Mouse (Mus musculus) spleen, adult 12 weeks (tissue): ENCODE results near the gene Fgb.

ENCODE experiments used
- DNase-seq: peaks from one replicate; pipeline ENCODE4 v3.0.0; 2022; ENCODE audit warnings: low spot score

Fgb gene

DNA sequence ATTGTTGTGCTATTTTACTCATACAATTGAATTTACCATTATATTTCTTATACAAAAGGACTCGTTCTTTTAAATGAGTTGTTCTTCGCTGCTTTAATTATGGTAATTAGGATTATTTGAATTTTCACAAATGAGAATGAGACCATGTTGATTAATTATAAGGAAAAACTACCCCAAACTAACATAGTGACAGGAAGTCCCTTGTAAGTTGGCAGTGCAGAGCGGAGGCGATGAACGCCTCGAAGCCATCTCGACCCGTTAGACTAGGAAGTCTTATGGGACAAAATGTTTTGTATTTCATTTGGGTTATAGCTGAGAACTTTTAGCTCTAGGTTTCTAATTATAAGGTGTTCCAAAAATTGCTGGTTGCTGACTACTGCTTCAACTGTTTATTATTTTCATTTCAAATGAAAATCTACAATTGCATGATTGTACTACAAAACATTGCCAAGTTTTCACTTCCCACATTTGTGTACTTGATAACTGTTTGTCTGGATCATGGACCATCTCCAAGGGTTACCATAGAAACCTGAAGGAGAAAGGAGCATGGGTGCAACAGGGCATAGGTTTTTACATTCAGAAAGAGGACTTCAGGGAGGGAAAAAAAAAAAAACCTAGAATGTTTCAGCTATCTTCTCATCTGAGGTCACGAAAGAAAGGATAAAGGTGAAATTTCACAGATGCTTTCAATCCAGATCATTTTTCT, 22.0 kb downstream of the Fgb start:
- no peak for DNase-seq

DNA sequence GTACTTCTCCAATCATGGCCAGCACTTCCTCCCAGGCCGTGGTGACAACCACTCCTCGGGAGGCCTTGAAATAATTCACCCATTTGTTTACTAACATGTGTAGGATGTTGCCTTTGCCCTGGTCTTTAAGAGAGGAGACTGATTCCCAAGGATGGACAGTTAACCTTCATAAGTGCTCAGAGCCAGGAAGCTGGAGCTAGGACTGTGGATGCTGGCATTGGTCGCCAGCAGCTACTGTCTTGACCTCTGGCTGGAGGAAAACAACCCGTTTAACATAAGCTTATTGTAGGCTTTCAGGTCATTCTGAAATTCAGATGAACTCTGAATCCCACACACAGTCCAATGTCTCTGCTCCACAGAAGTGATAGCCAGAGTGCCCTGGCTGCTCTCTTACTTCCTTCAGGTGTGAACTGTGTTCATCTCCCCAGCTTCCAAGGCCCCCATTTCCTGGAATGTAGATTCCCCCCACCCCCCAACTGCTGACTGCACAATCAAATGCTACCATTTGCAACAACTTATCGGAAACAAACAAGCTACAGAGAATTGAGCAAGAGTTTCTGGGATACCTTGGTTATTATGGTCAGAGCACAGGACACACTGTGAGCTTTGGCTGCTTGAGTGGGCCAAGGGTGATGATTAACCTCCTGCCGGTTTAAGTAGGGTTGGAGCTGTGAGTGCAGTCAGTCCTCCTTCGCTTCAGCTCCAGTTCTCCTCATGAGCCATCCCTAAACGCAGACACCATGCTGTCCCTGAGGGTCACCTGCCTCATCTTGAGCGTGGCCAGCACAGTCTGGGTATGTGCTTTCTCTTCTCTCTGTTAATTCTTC, 24.0 kb downstream of the Fgb start, which contains the start of gene Fga:
TSS of gene Fga (plus strand) at position 602 of the 827 bp plus-strand sequence.
- DNase-seq: no peak

DNA sequence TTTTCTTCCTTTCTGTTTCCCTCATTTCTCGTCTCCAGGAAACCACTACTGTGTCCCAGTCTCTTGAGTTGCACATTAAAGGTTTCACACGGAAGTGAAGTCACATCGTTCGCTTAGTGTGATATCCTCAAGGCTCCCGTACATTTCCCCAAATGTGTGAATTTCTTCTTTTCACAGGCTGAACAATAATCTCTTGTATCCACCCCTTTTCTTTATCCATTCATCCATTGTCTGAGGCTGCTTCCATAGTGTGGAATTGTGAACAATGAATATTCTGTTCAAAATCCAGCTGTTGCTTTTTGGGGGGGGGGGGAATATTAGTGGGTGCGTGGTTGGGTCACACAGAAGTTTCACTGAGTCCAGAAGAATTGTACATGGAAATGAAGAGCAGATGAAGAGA, 24.6 kb downstream of the Fgb start:
- DNase-seq: no peak

DNA sequence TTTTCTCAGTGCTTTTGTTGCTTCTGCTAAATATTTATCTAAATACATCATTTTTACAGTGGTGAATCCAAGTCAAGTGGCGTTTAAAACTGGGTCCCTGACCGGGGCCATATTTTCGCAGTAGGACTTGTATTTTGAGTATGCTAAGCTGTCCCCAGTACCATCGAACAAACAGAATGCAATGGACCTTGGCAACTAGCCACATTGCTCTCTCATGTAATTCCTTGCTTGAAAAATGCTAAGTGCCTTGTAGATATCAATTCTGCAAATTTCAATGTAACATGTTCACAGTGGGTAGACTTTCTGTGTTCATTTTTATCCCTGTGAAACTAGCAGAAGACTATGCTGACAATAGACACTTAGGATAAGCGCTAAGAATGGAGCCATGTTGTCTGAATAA, 28.5 kb downstream of the Fgb start:
- no peak for DNase-seq

DNA sequence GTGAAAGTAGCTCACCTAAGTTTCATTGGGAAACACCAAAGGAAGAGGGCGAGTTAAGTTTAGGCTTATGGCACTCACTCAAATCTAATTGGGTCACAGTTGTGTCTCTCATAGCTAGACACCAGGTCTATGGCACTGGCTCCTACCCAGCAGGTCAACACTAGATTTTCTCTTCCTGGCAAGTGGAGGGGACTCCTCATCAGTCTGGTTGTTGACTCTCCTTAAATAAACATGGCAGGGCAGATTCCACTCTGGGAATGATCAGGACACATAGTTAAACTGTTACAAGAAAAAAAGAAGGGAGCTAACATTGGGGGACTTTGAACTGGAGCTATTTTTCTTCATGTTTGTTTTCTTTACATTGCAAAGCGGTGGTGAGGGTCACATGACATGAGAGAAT, 29.3 kb downstream of the Fgb start:
- no peak for DNase-seq

DNA sequence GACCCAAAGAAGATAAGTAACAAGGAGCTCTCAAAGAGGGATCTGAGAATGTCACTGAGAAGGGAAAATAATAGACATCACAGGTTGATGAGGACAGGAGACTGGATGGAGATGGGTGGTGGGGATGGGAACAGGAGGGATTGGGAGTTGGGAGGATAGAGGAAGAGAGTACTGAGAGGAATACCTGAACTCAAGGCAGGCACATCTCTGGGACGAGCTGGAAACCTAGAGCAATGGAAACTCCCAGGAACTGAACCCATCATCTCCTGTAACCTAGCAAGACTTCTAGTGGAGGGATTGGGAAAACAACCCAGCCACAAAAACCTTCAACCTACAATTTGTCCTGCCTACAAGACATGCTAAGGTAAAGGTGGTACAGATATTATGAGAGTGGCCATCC, 33.4 kb downstream of the Fgb start:
- no peak for DNase-seq

DNA sequence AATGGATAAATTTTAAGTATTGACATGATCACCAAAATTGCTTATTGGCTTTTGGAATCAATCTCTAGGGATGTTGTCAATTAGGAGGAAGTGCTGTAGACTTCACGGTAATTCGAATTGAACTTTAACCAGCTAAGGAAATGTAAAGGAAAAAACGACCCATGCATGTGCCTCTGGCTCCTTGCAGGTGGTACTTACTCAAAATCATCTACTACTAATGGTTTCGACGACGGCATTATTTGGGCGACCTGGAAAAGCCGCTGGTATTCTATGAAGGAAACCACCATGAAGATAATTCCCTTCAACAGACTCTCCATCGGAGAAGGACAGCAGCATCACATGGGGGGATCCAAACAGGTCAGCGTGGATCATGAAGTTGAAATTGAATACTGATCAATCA, 35.7 kb downstream of the Fgb start:
- DNase-seq: no peak

DNA sequence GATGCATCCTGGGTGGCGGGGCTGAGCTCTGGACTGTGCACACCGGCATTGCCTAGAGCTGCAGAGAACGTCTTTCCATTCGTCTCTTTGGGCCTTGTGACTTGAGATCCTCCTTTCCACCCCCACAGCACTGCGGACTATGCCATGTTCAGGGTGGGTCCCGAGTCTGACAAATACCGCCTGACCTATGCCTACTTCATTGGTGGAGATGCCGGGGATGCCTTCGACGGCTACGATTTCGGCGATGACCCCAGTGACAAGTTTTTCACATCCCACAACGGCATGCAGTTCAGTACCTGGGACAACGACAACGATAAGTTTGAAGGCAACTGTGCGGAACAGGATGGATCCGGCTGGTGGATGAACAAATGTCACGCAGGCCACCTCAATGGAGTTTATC, 37.0 kb downstream of the Fgb start:
- no peak for DNase-seq

DNA sequence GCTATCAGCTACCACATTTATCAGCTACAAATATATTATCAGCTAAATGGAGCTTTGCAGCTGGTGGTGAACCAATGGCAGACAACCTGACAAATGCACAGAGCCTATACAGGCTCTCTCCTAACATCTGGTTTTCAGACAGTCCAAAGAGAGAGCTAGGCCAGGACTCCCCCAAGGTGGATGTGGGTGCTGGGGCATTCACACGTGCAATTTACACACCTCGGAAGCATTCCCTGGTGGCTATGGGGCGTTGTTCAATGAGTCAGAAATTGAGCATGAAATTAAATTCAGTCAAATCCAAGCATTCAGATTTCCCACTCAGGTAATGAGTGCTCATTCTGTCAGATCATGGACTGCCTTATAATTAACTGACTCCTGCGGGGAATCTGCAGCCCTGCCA, 38.1 kb downstream of the Fgb start:
- DNase-seq: no peak

DNA sequence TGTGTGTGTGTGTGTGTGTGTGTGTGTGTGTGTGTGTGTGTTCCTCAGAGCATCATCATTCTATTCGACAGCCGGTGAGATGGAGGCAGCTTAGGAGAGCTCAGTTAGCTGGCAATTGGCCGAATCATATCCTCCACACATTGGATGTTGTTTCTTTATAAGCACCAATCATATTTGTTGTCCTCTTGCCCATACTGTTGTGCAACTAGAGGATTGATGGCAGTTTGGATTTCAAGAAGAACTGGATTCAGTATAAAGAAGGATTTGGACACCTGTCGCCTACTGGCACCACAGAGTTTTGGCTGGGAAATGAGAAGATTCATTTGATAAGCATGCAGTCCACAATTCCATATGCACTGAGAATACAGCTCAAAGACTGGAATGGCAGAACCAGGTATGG, 38.5 kb downstream of the Fgb start:
- no peak for DNase-seq

DNA sequence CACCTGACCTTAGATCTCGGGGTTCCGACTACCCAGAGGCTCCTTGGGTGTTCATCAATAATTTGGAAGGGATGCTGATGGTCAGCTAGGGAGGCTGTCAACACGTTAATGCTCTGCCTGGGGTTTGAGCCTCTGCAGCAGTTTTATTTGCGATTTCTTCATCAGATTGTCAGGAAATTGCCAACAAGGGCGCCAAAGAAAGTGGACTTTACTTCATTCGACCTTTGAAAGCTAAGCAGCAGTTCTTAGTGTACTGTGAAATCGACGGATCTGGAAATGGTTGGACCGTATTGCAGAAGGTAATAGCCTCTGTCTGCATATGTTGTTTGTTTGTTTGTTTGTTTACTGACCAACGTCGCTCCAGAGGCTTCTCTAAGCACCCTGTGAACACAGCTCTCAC, 39.4 kb downstream of the Fgb start:
- DNase-seq: no peak

DNA sequence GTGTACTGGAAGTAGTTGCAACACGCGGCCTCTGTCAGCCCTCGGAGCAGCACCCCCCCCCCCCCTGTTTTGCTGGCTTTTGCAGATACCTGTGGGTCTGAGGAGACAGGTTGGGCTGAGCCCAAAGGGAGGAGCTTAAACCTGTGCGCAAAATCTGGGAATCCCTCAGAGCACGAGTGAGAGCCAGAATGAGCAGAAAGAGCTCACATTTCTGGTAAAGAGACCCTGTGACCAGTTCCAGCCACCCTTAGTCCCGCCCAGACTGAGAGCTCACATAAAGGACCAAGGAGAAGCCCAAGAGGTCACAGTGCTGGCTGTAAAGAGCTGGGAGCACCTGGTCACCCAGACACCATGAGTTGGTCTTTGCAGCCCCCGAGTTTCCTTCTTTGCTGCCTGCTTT, 42.1 kb downstream of the Fgb start, which contains the start of gene Fgg:
TSS of gene Fgg (plus strand) at position 168 of the 400 bp plus-strand sequence.
- DNase-seq: no peak

DNA sequence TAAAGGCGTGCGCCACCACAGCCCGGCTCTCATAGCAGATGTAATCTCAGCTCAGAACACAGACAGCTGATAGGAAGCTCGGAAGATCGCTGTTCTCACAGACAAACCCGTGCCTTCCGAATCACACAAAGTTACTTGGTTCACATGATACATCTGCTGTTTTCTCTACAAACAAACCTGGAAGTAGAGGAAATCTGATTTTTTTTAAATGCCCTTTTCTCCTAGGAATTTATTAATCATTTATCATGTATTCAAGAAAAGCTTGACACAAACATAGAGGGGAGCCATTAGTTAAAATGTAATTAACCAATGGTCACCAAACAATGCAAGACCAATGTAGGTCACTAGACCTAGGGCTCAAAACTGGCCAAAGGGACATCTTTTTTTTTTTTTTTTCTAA, 44.9 kb downstream of the Fgb start:
- no peak for DNase-seq

DNA sequence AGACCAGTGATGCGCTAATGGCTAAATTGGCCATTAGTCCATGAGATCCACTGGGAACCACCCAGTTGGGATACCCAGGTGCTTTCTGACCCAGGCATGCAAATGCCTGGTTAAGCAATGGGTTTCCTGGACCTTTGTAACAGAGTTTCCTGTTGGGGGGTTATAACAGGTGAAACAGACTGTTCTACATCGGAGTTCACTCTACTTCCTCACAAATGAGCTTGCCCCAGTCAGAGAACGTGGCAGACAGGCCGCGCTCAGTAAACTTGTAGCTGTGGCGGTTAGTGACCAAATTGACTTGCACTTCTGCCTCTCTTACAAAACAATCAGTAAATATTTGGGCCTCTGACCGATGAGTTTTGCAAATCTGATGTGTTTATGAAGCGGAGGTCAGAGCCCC, 46.6 kb downstream of the Fgb start:
- DNase-seq: no peak

DNA sequence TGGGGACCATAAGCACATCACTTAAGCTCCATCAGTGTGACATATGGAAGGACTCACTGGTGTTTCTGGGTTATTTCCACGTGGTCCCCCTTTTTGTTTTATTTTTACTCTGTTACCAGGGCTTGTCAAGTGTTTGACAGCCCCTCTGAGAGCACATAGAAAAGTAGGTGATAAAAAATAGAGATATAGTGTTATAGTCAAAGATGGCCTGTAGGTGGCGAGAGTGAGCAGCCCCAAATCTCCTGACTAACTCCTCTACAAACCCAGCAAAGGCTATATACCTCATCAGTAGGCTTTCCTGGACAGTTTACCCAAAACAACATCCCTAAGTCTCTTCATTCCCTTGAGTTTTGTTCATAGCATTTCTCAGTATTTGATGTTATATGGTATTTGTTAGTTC, 47.5 kb downstream of the Fgb start:
- DNase-seq: no peak

DNA sequence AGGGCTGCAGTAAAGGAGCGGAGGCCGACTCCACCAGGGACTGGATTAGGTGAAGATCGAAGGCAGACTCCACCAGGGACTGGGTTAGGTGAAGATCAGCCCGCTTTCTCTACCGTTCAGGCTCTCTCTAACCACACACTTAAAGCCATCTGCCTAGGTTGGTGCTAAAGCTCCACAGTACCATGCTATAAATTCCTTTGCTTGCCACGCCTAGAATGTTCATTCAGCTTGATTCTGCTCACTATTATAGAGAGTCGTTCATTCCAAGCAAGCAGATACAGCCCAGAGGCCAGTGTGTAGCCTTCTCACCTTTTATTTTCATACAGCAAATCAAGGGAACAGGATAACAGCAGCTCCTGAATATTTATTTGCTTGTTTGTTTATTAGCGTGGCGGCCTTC, 49.7 kb downstream of the Fgb start:
- no peak for DNase-seq

DNA sequence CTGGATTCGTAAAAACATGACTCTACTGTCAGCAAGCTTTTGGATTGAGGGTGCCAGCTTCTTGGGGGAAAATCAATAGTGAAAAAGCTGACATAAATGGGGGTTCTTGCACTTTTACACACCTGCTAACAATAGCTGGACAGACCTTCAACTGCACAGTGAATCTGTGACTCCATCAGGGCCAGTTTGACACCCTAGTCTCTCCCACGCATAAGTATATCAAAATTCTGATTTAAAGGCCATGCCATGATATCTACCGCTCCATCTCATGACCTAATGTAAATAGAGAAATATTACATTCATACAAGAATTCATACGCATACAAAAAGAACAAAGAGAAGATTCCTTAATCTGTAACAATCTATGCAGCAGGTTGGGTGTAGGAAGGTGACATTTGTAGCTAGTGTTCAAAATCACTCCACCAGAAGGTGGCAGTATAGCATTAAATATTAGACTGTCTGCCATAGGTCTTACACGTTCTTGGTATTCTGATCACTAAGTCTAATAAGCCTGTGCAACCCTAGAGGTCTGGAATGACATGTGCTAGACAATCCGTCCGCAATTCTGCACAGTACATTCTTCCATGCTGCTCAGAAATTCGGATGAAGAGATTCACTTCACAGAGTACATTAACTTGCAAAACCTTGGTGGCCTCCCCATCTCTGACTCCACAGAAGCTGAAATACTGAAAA, 50.7 kb downstream of the Fgb start:
- no peak for DNase-seq

DNA sequence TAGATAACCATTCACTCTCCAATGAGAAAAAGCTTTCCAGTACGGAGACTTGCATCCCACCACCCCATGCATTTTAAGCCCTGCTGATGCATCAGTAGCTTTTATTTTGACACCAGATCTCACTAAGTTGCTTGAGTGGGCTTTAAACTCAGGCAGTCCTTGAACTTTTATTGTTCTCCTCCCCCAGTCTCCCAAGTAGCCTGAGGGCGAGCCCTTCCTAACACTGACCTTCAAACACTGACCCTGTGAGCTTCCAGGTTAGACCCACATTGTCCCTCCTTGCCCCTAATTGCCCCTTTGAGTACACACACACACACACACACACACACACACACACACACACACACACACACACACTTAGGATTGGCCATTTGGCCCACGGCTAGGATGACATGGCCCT, 53.0 kb downstream of the Fgb start:
- no peak for DNase-seq

DNA sequence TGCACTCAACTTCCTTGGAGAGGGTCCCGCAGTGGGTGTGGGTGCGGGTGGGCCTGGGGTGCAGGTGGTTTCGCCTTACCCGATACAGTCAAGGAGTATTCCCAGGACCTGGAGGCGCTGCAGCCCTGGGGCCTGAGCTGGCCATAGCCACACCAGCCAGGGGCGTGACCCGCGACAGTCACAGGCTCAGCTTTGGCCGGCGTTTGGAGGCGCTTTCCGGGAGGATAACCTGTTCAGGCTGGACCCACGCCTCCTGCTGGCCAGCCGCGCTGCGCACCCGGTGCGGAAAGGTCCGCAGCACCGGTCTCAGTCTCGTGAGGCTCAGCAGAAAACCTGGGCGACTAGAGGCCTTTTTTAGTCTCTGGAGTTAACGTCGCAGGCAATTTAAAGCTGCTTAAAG, 54.3 kb downstream of the Fgb start:
- no peak for DNase-seq

DNA sequence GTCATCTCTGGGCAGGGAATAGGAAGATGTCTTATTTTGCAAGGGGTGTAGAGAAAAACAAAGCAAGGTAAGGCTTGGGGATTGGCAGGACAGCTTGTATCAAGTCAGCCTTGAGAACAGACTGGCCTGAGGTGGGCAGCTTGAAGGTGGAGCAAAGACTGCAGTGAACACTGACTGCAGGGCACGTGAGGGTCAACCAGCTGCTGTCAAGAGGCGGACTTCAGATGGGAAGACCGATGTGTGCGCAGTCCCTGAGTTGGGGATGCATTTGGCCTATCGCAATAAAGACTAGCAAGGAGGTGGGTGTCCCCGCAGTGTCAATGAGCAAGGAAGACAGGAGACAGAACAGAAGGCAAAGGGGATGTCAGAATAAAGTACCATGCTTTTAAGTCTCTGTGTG, 56.7 kb downstream of the Fgb start:
- no peak for DNase-seq

DNA sequence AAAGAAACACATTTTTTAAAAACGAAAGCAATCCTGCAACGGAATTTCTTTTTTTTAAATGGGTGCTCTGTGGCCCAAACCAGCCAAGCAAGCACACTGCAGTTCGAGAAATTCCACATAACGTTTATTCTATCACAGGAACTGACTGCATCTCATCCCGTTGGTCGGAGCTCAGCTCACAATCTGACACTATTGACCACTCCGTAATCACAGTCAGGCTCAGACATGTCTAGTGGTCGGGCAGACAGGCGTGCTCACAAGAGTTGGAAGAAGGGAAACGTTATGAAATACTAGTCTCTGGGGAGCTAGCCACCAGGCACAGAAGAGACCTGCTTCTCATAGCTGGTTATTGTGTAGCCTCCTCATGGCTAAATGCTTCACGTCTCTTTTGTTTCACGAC, 57.7 kb downstream of the Fgb start:
- no peak for DNase-seq
